Mouse (Mus musculus): ENCODE results near the gene Olfr378.

The Olfr378 gene

DNA sequence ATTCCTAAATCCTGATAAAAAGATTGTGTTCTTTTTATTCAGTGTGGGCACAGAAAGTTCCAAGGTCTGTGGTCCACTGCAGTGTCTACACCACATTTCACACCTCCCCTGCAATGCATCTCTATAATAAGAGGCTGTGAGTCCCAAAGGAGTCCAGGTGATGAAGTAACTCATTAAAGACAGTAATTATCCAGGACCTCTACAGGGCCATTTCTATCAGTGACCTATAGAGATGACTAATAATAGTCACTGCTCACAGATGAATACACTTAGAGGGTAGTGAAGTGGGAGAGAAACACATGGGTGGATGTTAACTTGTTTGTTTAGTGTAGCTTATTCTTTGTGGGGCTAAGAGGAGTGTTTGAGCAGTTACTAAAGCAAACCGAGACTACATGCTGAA is at the start of gene Olfr378:
Gene Olfr378 (minus strand): TSS at position 101 of the 400 bp plus-strand sequence.
- DNase-seq (ENCODE audit: low spot score in 2 of 2), result no peak

- no peak for DNase-seq (ENCODE audit: low spot score in 2 of 2)
These were observed 29.1 kb upstream of the Olfr378 start, which contains the start of gene Olfr380 for GRCm38 (mm10) chr11:73457408-73457807. Olfr380 (minus strand) TSS chr11:73457508.

DNA sequence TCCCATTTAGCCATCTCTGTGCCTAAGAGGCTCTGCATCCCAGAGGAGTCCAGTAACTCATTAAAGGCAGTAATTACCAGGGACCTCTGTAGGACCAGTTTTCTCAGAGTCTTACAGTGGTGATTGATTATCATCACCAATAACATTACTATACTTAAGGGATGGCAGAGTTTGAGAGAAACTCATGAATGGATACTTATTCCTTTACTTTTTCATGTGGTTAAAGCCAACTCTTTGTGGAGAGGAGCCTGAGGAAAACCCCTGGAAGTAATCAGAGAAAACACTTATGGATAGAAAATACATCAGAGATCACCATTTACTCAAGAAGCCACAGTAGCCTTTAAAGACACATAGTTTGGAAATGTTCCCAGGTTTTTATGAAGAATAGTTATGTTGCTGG is 28.8 kb downstream of the Olfr378 start, which contains the start of gene Olfr1:
Gene Olfr1 (minus strand): TSS at position 101 of the 400 bp plus-strand sequence.
- DNase-seq (ENCODE audit: low spot score in 2 of 2), result no peak

- no peak for DNase-seq (ENCODE audit: low spot score in 2 of 2)
These were observed 32.9 kb downstream of the Olfr378 start for GRCm38 (mm10) chr11:73395374-73395773.

Measured in frontal cortex, postnatal 10 days (tissue).